Mouse (Mus musculus): ENCODE measurements around the gene Armc2.

Gene Armc2

DNA sequence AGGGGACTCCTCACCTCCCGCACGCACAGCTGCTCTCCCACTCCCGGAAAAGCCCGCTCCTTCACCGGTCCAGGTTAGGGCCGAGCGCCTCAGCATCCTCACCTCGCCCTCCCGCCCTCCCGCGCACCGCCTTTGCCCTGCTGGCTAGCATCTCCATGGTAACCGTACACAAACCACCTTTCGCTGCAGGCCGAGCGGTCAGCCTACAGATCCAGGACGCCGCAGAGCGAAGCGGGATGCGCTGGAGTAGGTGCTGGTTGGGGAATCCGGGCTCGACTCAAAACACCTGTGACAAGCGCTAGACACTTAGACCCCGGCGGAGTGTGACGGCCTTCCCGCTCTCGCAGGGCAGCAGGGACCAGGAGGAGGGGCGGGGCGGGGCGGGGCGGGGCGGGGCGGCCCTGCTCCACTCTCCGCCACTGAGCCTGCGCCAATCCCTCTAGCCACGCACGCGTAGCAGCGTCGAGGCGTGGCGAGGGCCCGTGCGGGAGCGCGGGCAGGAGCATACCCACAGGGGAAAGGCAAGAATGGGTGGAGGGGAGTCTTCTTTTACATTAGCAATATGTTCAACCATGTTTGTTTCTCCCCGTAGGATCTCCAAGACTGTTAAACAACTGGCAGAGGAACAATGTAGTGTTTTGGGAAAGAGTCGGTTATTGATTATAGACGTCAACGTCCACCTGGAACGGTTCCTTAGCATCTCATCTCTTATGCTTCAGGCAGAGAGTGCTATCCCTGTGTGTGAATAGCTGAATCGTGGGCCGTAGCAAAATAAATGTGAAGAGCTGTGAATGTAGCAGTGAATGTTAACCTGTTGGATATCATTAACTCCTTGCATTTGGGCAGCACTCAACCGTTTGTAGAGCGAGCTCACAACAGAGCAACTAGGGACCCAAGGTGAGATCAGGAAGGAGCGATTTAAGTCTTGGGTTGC, at the start of gene Armc2:
Armc2 (minus strand) TSS at position 427 of the 934 bp plus-strand sequence.
- DNase-seq (ENCODE audit: low spot score in 2 of 2) = peak; percentile 53 to 70

DNA sequence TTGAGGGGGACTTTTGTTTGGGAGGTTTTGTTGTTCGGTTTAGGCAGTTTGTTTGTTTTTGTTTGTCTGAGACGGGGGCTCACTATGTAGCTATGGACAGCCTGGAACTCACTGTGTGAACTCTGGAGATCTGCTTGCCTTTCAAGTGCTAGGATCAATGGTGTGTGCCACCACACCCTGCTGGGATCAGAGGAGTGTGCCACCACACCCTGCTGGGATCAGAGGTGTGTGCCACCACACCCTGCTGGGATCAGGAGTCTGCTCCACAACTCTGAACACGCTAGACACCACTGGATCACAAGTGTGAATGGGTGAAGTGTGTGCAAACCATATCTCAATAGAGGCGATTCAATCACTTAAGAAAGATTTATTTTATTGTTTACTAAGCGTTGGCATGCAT, 46.2 kb upstream of the Armc2 start:
- no peak for DNase-seq (ENCODE audit: low spot score in 2 of 2)

DNA sequence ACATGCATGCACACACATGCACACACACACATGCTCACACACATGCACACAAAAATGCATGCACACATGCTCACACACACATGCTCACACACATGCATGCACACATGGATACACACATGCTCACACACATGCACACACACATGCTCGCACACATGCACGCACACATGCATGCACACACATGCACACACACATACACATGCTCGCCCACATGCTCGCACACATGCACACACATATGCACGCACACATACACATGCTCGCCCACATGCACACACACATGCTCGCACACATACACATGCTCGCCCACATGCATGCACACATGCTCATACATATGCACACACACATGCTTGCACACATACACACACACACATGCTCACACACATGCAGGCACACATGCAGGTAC, 41.3 kb upstream of the Armc2 start:
- no peak for DNase-seq (ENCODE audit: low spot score in 2 of 2)

DNA sequence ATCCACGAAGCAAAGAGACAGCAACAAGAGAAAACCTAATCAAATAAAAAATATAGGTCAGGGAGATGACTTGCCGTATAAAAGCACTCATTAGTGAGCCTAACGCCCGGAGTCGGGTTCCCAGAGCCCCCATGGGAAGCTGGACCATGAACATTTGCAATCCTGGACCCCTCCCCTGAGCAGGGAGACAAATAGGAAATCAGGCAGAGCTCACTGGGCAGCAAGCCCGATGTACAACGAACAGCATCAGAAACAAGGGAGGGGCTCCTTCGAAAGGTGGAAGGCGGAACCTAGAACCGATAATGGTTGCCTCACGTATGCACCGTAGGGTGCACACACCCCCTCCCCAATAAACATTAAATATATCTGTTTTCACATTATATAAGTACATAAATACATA, 39.5 kb upstream of the Armc2 start:
- no peak for DNase-seq (ENCODE audit: low spot score in 2 of 2)

DNA sequence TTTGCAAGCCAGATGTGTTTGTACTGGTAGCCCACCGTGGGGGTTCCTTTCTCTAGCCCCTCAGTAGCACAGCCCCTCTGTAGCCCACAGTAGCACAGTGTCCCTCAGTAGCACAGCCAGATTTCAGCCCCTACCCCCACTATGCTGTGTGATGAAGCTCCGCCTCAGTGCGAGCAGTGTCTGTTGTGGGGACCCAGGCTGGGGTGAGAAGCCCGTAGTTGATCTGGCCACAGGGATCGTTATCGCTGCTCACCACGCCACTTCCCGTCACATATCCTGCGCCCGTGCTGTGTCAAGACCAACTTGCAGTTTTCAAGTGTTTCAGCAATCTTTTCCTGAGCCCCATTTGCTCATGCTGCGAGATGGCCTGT, 39.0 kb upstream of the Armc2 start:
- no peak for DNase-seq (ENCODE audit: low spot score in 2 of 2)

DNA sequence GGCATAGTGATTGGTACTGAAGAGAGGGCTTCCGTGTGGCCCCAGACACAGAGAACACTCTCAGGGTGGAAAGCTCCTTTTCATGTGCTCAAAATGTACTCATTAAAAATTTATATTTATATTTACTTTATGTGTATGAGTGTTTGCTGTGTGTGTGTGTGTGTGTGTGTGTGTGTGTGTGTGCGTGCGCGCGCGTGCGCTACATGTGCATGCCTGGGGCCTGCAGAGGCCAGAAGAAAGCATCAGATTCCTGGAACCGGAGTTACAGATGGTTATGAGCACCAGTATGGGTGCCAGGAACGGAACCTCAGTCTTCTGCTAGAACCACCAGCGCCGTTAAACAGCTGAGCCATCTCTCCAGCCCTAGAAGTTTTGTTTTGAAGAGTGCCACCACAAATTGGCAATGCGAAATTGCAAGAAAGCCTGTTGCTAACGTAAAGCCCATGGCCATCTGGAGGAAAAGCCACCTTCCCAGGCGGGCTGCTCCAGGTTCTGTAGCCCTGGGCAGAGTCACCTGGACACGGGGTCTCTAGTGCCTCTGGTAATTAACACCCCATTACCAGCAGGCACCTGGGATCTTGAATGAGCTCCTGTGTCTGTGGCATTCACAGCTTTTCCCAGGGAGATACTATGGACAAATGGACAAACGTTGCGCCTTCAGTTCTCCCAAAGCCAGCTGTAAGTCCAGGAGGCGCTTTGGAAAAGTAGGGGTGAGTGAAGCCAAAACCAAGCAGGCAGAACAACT, 38.4 kb upstream of the Armc2 start:
- DNase-seq (ENCODE audit: low spot score in 2 of 2) = no peak

DNA sequence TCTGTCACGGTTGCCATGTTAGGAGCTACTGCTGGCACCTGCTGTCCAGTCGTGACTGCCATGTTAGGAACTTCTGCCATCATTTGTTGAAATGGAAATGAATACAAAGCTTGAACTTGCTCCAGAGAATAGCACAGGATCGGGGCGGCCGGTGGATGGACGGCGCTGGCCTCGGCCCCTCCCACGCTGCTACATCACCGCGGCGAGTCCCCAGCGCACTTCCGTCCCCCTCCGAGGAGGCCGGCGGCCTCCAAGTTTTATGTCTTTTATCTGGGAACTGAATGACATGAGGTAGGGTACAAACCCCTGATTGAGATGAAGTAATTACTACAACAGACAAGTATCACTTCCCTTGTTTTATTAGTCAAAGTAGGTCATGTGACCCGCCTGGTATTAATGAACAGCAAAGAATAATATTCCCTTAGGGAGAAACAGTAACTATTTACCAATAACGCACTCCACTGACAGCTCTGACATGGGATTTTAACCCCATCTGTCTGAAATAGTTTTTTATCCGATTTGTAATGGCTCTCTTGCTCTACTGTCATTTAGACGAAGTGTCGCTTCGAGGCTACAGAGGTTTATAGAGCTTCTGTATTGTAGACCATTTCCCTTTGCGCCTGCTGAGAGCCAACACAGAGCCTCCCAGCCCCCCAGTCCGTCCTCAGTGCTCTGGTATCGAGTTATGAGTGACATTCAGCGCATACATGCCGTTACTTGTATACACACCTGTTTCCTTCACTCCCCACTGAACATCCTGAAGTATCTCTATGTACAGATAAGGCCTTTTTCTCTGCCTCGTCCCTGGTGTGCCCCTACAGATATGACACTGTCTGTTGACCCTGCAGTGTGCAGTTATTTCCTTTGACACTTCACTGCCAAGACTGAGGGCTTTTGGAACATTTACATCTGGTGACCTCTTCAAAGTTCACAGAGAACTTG, 37.3 kb upstream of the Armc2 start:
- DNase-seq (ENCODE audit: low spot score in 2 of 2) = no peak

DNA sequence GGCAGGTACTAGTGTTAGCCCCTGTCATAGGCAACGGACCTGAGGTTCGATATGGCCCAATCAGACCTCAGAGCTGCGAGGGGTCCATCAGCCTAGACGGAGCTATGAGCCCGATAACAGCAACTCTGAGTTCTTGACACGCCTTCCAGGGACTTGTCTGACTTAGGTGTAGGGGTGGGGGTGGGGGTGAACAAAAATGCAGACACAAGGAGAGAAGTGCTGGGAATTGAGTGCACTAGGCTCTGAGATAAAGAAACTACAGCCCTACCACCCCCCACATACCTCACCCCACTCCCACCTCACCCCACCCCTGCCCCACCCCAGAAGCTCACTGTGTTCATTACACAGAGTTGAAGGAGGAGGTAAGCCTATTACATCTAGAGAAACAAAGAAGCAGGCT, 32.8 kb upstream of the Armc2 start:
- no peak for DNase-seq (ENCODE audit: low spot score in 2 of 2)

DNA sequence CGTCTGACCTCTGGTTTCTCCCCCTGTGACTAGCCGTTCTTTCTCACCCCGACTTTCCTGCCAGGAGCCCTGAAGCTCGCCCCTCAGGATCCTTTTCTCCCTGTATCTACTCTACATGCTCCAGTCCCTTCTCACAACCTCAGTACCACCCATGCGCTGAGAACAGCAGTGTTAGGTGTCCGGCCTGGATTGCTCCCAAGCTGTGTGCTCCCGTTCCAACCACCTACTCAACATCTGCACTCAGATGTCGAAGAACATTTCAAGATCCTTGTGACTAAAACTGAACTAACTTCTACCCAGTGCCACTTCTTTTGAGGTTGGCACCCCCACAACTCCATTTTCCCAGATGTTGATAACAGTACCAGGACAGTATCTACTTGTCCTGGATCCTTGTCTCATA, 30.4 kb upstream of the Armc2 start:
- peak; percentile 8 to 53 for DNase-seq (ENCODE audit: low spot score in 2 of 2)

DNA sequence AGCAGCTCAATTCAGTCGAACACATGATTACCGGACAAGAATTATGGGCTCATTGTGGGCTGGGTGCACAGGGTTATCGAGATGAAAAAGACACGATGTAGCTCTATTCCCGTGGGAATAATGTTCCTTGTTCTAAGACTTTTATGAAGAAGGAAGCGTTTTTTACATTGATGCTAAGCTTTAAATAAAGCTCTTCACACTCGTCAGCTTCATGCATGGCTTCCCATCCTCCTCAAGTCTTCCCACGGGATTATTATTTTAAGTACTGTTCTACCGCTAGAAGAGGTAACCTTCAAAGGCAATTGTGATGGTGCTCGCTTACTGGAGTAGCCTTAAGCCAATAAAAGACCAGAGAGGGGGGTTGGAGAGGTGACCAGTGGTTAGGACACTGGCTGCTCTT, 26.3 kb upstream of the Armc2 start:
- peak in 1 of 2 experiments; percentile 48 for DNase-seq (ENCODE audit: low spot score in 2 of 2)

DNA sequence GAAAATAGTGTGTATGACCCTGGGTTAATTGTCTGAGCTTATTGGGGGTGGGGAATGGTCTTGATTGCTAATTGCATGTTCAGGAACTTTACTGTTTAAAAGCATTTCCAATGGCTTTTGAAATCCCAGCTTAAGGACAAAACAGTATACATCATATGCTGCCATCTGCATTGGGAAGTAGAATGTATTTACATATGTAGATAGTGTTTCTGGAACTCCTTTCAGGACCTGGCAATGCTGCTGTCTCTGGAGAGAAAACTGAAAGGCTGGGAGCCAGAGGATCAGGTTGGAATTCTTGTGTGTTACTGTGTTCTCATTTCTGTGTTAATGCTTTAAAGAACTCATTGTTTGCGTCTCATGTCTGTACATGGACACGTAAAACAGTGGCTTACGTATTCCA, 25.1 kb upstream of the Armc2 start:
- DNase-seq (ENCODE audit: low spot score in 2 of 2) = no peak

DNA sequence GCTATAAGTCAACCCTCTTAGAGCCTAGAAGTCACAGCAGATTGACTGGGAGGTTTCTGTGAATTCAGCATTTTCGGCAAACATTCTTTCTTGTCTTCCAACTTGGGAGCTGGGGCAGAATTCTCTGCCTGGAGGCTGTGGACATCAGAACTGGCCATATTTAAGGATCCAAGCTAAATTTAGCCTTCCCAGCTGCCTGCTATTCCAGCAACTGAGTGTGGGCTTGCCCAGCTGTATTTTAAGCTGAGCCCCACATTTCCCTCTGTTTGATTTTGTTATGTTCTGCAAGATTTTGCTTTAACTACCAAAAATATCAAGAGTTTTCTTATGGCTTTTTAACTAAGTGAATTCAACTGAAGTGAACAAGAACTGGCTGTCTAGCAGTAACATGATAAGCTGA, 24.6 kb upstream of the Armc2 start:
- peak; percentile 12 to 78 for DNase-seq (ENCODE audit: low spot score in 2 of 2)

DNA sequence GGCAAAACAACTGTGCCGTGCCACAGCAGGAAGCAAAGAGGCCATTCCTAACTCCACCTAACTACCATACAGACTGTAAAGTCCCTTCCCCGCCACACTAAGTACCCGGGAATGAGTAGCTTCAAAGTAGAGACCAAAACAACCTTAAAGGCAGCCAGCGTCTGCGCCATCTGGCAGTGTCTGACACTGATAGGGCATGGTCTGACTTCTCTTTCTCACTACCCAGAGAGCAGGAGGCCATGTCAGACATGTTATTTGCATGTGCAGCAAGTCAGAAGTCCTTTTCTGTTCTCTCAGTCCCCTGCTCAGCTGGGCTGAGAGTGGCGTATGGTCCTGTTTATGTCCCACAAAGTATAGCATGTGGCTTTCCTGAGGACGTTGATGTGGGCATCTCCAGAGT, 23.8 kb upstream of the Armc2 start:
- no peak for DNase-seq (ENCODE audit: low spot score in 2 of 2)

DNA sequence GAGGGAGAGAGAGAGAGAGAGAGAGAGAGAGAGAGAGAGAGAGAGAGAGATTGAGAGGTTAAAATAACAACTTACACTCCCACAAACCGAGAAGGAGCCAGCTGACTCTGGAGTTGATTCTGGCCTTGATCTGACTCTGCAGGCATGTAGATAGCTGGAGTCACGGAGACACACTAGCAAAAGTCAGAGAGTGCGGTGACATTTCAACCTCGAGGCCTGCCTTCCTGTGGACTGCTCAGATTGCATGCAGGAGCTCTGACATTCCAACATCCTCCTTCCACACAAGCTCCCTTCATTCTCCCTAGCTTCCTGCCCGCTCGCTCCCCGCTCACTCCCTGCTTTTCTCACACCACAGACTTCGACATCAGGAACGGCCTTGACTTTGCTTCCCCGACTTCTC, 20.3 kb upstream of the Armc2 start:
- DNase-seq (ENCODE audit: low spot score in 2 of 2) = no peak

DNA sequence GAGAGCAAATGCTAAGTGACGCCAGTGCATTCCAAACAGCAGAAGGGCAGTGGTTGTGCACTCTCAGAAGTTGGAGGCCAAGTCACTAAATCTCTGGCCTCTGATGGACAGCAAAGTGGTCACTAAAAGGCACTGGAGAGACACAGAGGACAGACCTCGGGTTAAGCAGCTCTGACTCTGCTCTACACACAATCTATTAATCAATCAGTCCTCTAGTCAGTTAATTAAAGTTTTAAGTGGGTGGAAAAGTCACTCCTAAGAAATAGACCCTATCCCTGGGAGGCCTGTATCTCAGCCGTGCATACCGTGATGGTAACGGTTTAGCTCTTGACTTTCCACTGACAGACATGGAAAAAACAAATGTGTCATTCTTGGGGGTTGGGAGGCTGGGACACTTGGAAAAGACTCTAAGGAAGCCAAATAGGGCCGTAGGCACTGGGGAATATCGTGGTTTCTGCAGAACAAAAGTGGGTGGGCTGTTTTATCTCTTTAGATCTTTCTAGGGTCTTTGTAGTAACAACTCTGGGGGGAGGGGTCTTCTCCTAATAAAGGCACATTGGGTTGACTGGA, 19.1 kb upstream of the Armc2 start:
- DNase-seq (ENCODE audit: low spot score in 2 of 2) = no peak

DNA sequence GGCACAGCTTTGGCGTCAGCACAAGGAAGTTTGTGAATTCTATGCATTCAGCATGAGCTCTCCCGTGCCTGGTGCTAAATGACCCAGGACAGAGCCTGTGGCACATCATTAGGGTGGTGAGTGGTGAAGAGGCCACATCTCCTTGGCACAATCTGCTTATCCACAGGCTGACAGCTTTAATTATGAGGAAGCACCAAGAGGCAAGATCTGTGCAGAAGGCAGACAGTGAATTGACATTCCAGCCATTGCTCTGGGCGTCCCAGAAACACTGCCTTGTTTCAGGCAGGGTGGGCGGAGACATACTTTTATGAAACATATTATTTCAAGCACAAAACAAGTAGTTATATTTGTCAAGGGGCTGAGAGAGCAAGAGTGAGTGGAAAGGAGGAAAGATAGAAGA, 18.6 kb upstream of the Armc2 start:
- no peak for DNase-seq (ENCODE audit: low spot score in 2 of 2)

DNA sequence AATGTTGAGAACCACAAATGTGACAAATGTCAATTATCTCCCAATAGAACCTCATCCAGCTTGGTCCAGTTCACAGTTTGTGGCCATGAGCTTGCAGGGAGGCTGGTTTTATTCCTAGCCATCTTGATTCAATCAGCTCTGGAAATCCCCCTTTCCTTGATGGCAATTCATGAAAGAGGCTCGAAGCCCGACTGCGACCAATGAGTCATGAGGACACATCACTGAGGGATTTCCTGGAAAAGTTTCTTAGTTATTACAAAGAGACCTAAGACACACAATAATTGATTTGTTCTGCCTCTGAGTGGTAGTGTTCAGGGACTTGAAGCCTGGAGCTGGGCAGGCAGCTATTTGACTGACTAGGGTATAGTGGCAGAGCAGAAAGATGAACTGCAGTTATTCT, 15.3 kb upstream of the Armc2 start:
- no peak for DNase-seq (ENCODE audit: low spot score in 2 of 2)

DNA sequence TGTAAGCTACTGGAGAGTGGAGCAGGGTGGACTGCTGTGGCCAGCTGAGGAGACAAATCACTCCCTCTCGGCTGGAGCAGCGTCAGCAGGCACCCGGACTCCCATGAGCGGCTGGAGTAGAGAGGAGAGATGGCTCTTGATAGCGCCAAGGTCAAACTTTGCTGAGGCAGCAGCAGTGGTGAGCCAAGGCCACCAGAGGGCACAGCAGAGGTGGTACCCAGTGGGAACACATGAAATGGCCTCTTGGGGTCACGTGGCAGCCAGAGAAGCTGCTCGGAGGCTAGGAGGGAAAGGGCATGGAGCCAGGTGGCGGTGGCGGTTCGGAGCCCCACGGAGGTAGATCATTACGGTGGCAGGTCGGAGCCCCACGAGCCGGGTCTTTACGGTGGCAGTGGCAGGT, 12.8 kb upstream of the Armc2 start:
- peak; percentile 54 to 71 for DNase-seq (ENCODE audit: low spot score in 2 of 2)

DNA sequence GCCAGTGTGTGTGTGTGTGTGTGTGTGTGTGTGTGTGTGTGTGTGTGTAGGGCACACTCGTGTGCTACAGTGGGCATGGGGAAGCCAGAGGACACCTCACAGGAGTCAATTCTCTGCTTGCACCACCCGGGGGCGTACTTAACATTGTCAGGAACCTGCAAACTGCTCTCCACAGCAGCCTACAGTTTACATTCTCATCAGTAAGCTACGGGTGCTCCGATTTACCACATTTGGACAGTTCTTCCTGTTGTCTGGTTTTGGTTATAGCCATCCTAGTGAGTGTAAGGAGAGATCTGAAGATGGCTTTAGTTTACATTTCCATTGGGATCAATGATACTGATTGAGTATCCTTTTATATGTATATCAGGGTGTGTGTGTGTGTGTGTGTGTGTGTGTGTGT, 11.3 kb upstream of the Armc2 start:
- no peak for DNase-seq (ENCODE audit: low spot score in 2 of 2)

DNA sequence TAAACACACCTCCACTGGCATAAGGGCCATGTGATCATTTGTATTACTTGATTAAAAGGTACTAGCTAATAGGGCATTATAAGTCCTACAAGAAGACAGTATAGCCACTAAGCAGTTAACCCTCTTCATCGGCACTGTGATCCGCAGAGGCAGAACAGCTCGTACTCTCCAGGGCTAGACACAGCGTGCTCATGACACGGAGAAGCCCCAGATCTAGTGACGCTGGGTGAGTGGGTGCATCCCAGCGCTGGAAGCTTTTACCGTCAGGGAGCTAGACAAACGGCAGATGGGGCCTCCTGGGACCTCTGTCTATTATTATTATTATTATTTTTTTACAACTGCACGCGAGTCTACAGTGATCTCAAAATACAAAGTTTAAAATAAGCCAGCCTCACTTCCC, 9.1 kb upstream of the Armc2 start:
- no peak for DNase-seq (ENCODE audit: low spot score in 2 of 2)

DNA sequence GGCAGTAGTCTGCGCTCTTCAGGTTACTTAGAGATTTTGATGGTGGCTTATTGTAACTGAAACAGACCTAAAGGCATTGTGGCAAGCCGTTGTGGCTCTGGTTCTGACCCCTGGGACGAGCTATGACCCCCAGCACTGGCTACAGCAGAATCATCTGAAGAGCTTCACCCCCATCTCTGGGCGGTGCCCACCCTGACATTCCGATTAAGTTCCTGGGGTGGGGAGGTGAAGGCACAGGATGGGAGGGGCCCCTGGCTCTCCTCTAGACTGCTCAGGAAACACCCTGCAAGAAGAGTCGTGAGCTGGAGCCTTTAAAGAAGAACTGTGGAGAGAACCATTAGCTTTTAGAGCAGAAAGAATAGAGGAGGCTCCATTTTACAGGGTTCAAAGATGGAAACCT, 6.2 kb upstream of the Armc2 start:
- DNase-seq (ENCODE audit: low spot score in 2 of 2) = no peak

DNA sequence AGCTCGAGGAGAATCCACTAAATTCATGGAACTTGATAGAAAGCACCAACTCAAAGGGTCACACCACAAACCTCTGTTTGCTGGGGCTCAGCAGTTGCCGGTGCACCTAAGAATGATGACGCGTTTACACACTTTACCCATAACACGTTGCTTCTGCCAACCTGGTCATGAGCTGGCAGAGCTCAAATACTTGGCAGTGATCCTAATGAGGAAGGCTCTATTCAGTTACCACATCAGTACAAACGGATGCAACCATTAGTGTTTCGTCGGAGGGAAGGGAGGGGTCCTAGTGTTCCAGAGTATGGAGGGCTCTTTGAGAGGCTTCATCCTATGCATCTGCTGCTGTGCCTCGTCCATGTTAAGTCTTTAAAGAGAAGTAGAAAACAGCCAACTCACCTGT, 3.3 kb upstream of the Armc2 start:
- no peak for DNase-seq (ENCODE audit: low spot score in 2 of 2)
